Mouse (Mus musculus): ENCODE measurements around the gene Esyt1. TPM values are rescaled to one million over a fixed set of nuclear protein-coding genes. Genes with fewer than 3 reads are reported as not detected.
"Not testable (repeated sequence)": the region's sequence is repeated elsewhere in the genome, so short reads cannot be mapped to it uniquely, and the experiment has no call there.

Gene Esyt1
- polyA plus RNA-seq, 1 experiment from 2014 or later, result 17.2 TPM

DNA sequence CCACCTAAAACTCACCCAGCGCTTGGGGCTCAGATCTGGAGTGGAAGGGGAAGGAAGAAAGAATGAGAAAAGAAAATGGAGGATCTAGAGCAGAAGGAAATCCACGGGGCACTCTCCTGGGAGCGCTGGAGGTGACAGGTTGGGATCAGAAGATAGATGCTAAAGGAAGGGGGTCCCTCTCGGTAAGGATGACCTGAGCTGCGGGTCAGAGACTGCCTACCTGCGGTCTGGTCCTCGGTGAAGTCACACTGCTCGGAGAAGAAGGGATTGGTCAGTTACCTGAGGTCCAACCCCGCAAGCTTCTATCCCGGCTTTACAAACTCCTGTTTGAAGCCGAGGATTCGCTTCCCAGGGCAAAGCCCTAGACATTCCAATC is 32.4 kb downstream of the Esyt1 start:
- Histone ChIP-seq H3K4me3 (peak overlapping the region; percentile 69), H3K36me3 (peaks cover 42% of the 10 kb centered on the region), H3K4me2 (peak overlapping the region; percentile 91), H3K9me3 (no peaks in the 10 kb centered on the region), H3K27me3 (replicated peaks) (no peaks in the 10 kb centered on the region), H3K9ac (peak overlapping the region; percentile 92), H3K4me1 (peaks cover 75% of the 10 kb centered on the region), H3K27ac (replicated peaks) (peak overlapping the region; percentile 99)
- under 1% methylated on average over 12 of the region's 12 CpGs for WGBS
- peak; percentile 1; the same call in 1 of the 2 replicates for ATAC-seq (ENCODE audit: extremely low read depth, insufficient number of reproducible peaks, low FRiP score, low TSS enrichment)

DNA sequence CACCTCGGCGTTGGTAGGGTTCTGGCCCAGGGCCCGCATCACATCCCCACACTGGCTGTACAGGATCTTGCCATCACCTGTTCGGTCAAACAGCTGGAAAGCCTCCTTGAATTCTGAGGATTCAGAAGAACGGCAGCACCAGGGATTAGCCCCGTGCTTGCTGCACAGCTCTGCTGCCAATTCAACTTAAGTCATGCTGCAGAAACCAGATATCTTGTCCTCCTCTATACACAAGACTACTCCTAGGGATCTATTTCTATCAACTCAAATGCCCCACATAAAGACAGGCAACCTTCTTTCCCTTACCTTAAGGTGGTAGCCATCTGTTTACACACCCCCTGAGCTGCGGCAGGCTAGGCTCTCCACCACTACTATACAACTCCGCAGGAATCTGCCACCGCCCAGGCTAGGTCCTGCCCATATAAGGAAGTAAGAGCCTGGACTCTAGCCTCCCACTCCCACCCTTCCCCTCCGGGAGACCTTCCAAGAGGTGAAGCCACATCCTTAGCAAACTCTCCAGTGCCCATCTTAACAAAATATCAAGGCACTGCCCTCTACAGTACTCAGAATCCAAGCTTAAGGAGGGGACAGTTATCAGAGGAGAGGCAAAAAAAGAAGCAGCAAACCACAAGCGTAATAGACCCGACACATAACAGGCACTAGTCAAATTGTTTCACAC is 32.9 kb downstream of the Esyt1 start:
- Histone ChIP-seq H3K4me3 (peak overlapping the region; percentile 69), H3K36me3 (peaks cover 47% of the 10 kb centered on the region), H3K4me1 (peaks cover 71% of the 10 kb centered on the region), H3K9me3 (no peaks in the 10 kb centered on the region), H3K4me2 (peak overlapping the region; percentile 91), H3K9ac (peak overlapping the region; percentile 92), H3K27me3 (replicated peaks) (no peaks in the 10 kb centered on the region), H3K27ac (replicated peaks) (peak overlapping the region; percentile 99)
- 13% methylated on average over 12 of the region's 12 CpGs for WGBS
- ATAC-seq (ENCODE audit: extremely low read depth, insufficient number of reproducible peaks, low FRiP score, low TSS enrichment), result peak; percentile 49; the same call in 1 of the 2 replicates

DNA sequence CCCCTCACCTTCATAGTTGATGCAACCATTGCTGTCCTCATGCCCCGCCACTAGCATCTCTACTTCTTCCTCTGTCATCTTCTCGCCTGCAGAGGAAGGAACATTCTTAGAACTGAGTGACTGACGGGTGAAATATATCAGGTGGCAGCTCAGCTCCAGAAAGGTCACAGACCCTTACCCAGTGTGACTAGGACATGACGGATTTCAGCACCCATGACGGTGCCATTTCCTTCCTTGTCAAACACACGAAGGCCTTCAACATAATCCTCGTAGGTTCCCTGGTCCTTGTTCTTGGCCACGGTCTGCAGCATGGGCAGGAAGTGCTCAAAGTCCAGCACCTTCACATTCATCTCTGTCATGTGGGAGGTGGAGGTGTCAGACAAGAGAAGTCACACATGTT is 33.6 kb downstream of the Esyt1 start:
- WGBS, result 21% methylated on average over 8 of the region's 8 CpGs
- not testable (repeated sequence) for H3K9me3 ChIP-seq; ATAC-seq (ENCODE audit: extremely low read depth, insufficient number of reproducible peaks, low FRiP score, low TSS enrichment); H3K27me3 ChIP-seq (replicated peaks)
- peak overlapping the region; percentile 69 for H3K4me3 ChIP-seq
- H3K4me2 ChIP-seq, result peak overlapping the region; percentile 91
- H3K27ac ChIP-seq (replicated peaks), result peak overlapping the region; percentile 99
- H3K9ac ChIP-seq, result peak overlapping the region; percentile 92
- peaks cover 65% of the 10 kb centered on the region for H3K4me1 ChIP-seq
- H3K36me3 ChIP-seq, result peaks cover 55% of the 10 kb centered on the region

DNA sequence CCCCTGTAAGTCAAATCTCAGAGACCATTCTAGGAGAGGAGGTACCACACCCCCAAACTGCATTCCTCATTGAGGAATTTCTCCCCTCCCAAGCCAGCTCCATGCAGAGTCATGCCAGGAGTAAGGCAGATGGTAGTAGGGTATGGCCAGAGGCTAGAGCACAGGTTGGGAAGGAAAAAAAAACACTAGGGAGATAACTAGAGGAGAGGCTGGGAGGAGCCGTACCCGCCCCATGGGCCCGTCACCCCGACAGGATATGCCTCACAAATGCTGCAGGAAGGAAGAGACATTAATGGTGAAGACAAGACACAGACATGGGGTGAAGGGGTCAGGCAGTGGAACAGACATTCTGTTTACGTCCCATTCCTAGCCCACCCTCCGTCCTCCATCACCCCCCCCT is 34.2 kb downstream of the Esyt1 start:
- Histone ChIP-seq H3K4me1 (peaks cover 59% of the 10 kb centered on the region), H3K27me3 (replicated peaks) (no peaks in the 10 kb centered on the region), H3K27ac (replicated peaks) (peak overlapping the region; percentile 99), H3K9ac (peak overlapping the region; percentile 92), H3K36me3 (peaks cover 60% of the 10 kb centered on the region), H3K9me3 (no peaks in the 10 kb centered on the region), H3K4me3 (peak overlapping the region; percentile 69), H3K4me2 (peak overlapping the region; percentile 91)
- no peak for ATAC-seq (ENCODE audit: extremely low read depth, insufficient number of reproducible peaks, low FRiP score, low TSS enrichment)
- WGBS, result 24% methylated on average over 6 of the region's 6 CpGs

DNA sequence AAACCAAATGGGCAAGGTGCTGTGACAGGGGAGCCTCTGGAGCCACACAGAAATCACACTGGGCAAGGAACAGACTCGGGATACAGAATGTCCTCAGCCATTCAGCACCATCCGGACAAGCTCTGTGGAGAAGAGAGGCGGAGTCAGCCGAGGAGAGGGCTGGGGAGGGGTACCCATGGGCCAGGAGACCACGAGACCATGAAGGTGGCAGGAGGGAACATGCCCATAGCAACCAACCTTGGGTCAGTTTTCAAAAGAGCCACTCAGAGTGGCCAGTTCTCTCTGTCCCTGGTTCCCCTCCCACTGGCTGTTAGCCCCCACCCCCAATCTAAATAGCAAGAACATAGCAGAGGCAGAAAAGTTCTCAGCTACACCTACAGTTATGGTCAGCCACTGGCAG is 34.8 kb downstream of the Esyt1 start:
- H3K4me2 ChIP-seq, result peak overlapping the region; percentile 91
- peak overlapping the region; percentile 99 for H3K27ac ChIP-seq (replicated peaks)
- H3K27me3 ChIP-seq (replicated peaks), result no peaks in the 10 kb centered on the region
- H3K4me1 ChIP-seq, result peaks cover 53% of the 10 kb centered on the region
- H3K9me3 ChIP-seq, result no peaks in the 10 kb centered on the region
- peak overlapping the region; percentile 92 for H3K9ac ChIP-seq
- ATAC-seq (ENCODE audit: extremely low read depth, insufficient number of reproducible peaks, low FRiP score, low TSS enrichment), result no peak
- 34% methylated on average over 5 of the region's 5 CpGs for WGBS
- peak overlapping the region; percentile 69 for H3K4me3 ChIP-seq
- H3K36me3 ChIP-seq, result peaks cover 65% of the 10 kb centered on the region

DNA sequence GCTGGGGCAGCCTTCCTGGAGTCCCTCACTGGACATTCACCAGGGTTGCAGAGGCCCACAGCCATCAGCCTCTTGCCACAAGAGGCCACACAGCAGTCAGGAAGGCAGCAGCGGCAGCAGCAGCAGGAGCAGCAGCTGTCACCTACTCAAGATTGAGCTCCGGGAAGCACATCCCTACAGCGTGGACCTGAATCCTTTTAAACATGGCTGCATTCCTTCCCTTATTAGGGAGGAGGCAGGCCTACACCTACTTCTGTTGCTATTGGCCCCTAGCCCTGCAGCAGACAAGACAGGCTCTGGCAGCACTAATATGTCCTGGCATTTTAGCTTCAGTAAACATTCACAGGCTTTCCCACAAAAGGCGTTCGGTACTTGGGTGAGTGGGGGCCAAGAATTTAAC is 35.4 kb downstream of the Esyt1 start:
- Histone ChIP-seq H3K4me3 (0 out of 2 replicates have a peak overlapping the region, but pooled peaks have one; percentile 69), H3K36me3 (peaks cover 72% of the 10 kb centered on the region), H3K27me3 (replicated peaks) (no peaks in the 10 kb centered on the region), H3K9me3 (no peaks in the 10 kb centered on the region), H3K4me1 (peaks cover 46% of the 10 kb centered on the region), H3K27ac (replicated peaks) (peak overlapping the region; percentile 99), H3K9ac (peak overlapping the region; percentile 92), H3K4me2 (peak overlapping the region; percentile 91)
- 26% methylated on average over 5 of the region's 5 CpGs for WGBS
- ATAC-seq (ENCODE audit: extremely low read depth, insufficient number of reproducible peaks, low FRiP score, low TSS enrichment), result no peak

DNA sequence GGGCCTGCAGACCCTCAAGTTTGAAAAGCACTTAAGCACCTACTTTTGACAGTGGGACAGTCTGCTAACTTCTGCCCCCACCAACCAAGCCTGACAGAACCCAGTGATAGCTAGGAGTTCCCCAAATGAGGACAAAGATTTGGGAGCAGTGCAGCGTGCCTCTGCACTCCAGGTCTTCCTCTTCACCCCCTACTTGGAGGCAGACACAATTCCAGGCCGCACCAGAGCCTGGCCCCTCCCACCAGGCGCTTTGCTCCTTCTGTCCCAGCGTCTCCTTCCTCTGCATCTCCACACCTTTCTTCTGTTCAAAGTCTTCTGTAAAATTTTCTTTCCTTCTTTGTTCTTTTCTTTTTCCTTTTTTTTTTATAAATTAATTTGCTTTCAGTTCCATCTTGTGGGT is 35.9 kb downstream of the Esyt1 start:
- Histone ChIP-seq H3K36me3 (peaks cover 76% of the 10 kb centered on the region), H3K9ac (peak overlapping the region; percentile 92), H3K9me3 (no peaks in the 10 kb centered on the region), H3K27me3 (replicated peaks) (no peaks in the 10 kb centered on the region), H3K27ac (replicated peaks) (peak overlapping the region; percentile 99), H3K4me3 (0 out of 2 replicates have a peak overlapping the region, but pooled peaks have one; percentile 69), H3K4me1 (peaks cover 42% of the 10 kb centered on the region), H3K4me2 (peak overlapping the region; percentile 91)
- ATAC-seq (ENCODE audit: extremely low read depth, insufficient number of reproducible peaks, low FRiP score, low TSS enrichment), result no peak
- 39% methylated on average over 4 of the region's 4 CpGs for WGBS

DNA sequence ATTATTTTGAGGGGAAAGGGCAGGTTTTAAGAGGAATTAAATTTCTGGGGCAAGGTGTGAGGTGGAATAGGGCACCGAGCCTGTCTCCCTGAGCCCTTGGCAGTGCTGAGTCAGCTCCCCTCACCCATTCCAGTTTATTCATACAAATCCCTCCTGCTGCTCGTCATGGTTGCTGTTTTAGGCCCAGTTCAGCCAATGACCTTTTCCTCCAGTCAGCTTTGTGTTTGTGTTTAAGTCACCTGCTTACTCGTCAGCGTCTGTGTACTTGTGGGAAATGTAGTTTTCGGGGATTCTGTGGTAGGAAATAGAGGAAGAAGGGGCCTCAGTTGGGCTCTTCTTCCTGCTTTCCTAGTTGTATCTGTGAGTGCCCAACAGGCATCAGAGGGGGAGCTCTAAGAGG is 36.3 kb downstream of the Esyt1 start:
- H3K4me3 ChIP-seq, result 0 out of 2 replicates have a peak overlapping the region, but pooled peaks have one; percentile 69
- ATAC-seq (ENCODE audit: extremely low read depth, insufficient number of reproducible peaks, low FRiP score, low TSS enrichment), result no peak
- H3K4me1 ChIP-seq, result peaks cover 38% of the 10 kb centered on the region
- H3K27me3 ChIP-seq (replicated peaks), result no peaks in the 10 kb centered on the region
- WGBS, result 57% methylated on average over 5 of the region's 5 CpGs
- peaks cover 80% of the 10 kb centered on the region for H3K36me3 ChIP-seq
- H3K9ac ChIP-seq, result peak overlapping the region; percentile 92
- peak overlapping the region; percentile 91; the same call in 1 of the 2 replicates for H3K4me2 ChIP-seq
- no peaks in the 10 kb centered on the region for H3K9me3 ChIP-seq
- H3K27ac ChIP-seq (replicated peaks), result peak overlapping the region; percentile 99

DNA sequence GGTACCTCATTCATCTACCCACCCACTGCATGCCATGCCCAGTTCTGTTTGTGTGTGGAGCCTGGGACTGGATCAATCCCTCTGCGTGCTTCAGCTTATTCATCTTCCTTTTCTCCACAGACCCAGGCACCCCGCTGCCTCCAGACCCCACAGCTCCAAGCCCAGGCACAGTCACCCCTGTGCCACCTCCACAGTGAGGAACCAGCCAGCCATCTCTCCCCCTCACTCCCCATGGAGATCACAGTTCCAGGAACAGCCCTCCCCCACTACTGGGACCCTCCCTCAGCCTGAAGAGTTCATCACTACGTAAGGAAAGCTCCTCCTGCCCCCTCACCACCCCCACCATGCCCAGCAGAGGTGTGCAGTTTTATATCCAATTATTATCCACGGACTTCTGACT is 36.9 kb downstream of the Esyt1 start:
- WGBS, result 83% methylated on average over 4 of the region's 4 CpGs
- H3K4me3 ChIP-seq, result no peak overlapping the region
- H3K9me3 ChIP-seq, result no peaks in the 10 kb centered on the region
- H3K27ac ChIP-seq (replicated peaks), result peak overlapping the region; percentile 20
- ATAC-seq (ENCODE audit: extremely low read depth, insufficient number of reproducible peaks, low FRiP score, low TSS enrichment), result no peak
- no peaks in the 10 kb centered on the region for H3K27me3 ChIP-seq (replicated peaks)
- H3K9ac ChIP-seq, result 0 out of 2 replicates have a peak overlapping the region, but pooled peaks have one; percentile 21
- no peak overlapping the region for H3K4me2 ChIP-seq
- H3K36me3 ChIP-seq, result peaks cover 86% of the 10 kb centered on the region
- H3K4me1 ChIP-seq, result peaks cover 38% of the 10 kb centered on the region

DNA sequence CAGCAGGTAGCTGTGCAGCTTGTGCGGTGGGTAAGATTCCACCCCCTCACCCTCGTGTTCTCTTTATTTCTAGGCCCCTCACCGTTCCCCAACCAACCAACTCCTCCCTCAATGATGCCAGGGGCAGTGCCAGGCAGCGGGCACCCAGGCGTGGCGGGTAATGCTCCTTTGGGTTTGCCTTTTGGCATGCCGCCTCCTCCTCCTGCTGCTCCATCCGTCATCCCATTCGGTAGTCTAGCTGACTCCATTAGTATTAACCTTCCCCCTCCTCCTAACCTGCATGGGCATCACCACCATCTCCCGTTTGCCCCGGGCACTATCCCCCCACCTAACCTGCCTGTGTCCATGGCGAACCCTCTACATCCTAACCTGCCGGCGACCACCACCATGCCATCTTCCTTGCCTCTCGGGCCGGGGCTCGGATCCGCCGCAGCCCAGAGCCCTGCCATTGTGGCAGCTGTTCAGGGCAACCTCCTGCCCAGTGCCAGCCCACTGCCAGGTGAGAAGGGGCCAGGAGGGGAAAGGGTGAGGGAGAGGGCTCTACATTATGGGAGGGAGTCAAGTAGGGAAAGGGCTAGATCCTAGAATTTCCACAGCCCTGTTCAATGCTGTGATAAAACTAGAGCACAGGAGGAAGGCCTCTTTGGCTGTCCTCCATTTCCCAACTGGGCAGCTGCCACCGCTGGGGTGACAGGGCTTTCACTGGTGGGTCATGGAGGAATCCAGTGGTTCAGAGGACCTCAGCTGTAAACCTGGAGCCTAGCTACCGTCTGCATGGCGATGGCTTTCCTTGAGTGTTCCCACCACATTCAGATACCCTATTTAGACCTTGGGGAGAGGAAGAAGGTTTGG is 37.6 kb downstream of the Esyt1 start:
- Histone ChIP-seq H3K4me1 (peaks cover 38% of the 10 kb centered on the region), H3K36me3 (peaks cover 93% of the 10 kb centered on the region), H3K27me3 (replicated peaks) (no peaks in the 10 kb centered on the region), H3K9me3 (no peaks in the 10 kb centered on the region), H3K4me3 (no peak overlapping the region), H3K9ac (peak overlapping the region; percentile 21; the same call in 1 of the 2 replicates), H3K27ac (replicated peaks) (peak overlapping the region; percentile 20; the same call in 1 of the 2 replicates), H3K4me2 (no peak overlapping the region)
- no peak for ATAC-seq (ENCODE audit: extremely low read depth, insufficient number of reproducible peaks, low FRiP score, low TSS enrichment)
- WGBS, result 90% methylated on average over 22 of the region's 22 CpGs

DNA sequence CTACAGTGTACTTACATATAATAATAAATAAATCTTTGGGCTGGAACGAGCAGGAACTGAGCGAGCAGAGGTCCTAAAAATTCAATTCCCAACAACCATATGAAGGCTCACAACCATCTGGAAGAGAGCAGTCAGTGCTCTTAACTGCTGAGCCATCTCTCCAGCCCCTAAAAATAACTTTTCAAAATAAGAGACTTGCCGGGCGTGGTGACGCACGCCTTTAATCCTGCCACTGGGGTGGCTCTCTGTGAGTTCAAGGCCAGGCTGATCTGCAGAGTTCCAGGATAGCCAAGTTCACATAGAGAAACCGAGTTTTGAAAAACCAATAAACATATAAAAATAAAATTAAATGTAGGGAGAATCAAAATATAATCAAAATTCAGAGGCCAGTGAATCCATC is 39.3 kb downstream of the Esyt1 start:
- Histone ChIP-seq H3K27ac (replicated peaks) (no peak overlapping the region), H3K9ac (no peak overlapping the region), H3K4me1 (peaks cover 26% of the 10 kb centered on the region), H3K36me3 (peaks cover 99% of the 10 kb centered on the region), H3K4me2 (no peak overlapping the region), H3K9me3 (no peaks in the 10 kb centered on the region), H3K4me3 (no peak overlapping the region), H3K27me3 (replicated peaks) (no peaks in the 10 kb centered on the region)
- WGBS, result 73% methylated on average over 7 of the region's 7 CpGs
- ATAC-seq (ENCODE audit: extremely low read depth, insufficient number of reproducible peaks, low FRiP score, low TSS enrichment), result no peak

Measured in heart, embryonic 13.5 days (tissue).